Mouse (Mus musculus): ENCODE data around the gene Otos. TPM values are rescaled to one million over a fixed set of nuclear protein-coding genes. Genes with fewer than 3 reads are reported as not detected.

The Otos gene
- total RNA-seq, 1 experiment: not detected

- no peak for DNase-seq (ENCODE audit: low read depth, low spot score)
- in situ Hi-C loops (cut with MboI; ENCODE audit: low sequenced_read_pairs in 2 of 2, unreplicated experiment in 2 of 2): no loop called here
- Histone ChIP-seq H3K27ac (ENCODE audit: insufficient read depth, low read depth, low read length, poor library complexity, severe bottlenecking) (no peak overlapping the region), H3K9me3 (ENCODE audit: control insufficient read depth, insufficient read depth, low read depth, low read length) (no peaks in the 10 kb centered on the region), H3K36me3 (ENCODE audit: control insufficient read depth, insufficient read depth, low read length, poor library complexity, severe bottlenecking) (no peaks in the 10 kb centered on the region), H3K4me1 (ENCODE audit: control insufficient read depth in 2 of 2, insufficient read depth in 2 of 2, low read length in 2 of 2, poor library complexity in 1 of 2) (no peaks in the 10 kb centered on the region), H3K4me3 (ENCODE audit: insufficient read depth in 1 of 2, low read depth in 1 of 2, low read length in 2 of 2, poor library complexity in 1 of 2, severe bottlenecking in 1 of 2) (no peak overlapping the region), H3K9ac (ENCODE audit: insufficient read depth, low read depth, low read length, poor library complexity, severe bottlenecking) (no peak overlapping the region)
- TF ChIP-seq CHD2 (IDR thresholded peaks at IDR 0.05; ENCODE audit: low read depth, low read length) (no peak), ZNF384 (IDR thresholded peaks at IDR 0.05; ENCODE audit: low read depth, low read length) (no peak), HCFC1 (IDR thresholded peaks at IDR 0.05; ENCODE audit: borderline replicate concordance, insufficient read depth, low read length) (no peak), MAFK (IDR thresholded peaks at IDR 0.05; ENCODE audit: insufficient read depth, low read depth, low read length) (no peak), ZC3H11A (IDR thresholded peaks at IDR 0.05; ENCODE audit: borderline replicate concordance, low read depth, low read length) (no peak)
These were observed 18.5 kb upstream of the Otos start for GRCm38 (mm10) chr1:92667106-92667505.

- TF ChIP-seq MAFK (IDR thresholded peaks at IDR 0.05; ENCODE audit: insufficient read depth, low read depth, low read length): no peak
- no peak overlapping the region for H3K4me3 ChIP-seq (ENCODE audit: insufficient read depth in 1 of 2, low read depth in 1 of 2, low read length in 2 of 2, poor library complexity in 1 of 2, severe bottlenecking in 1 of 2)
- H3K27ac ChIP-seq (ENCODE audit: insufficient read depth, low read depth, low read length, poor library complexity, severe bottlenecking): no peak overlapping the region
- H3K9ac ChIP-seq (ENCODE audit: insufficient read depth, low read depth, low read length, poor library complexity, severe bottlenecking): no peak overlapping the region
- no peaks in the 10 kb centered on the region for H3K36me3 ChIP-seq (ENCODE audit: control insufficient read depth, insufficient read depth, low read length, poor library complexity, severe bottlenecking)
- no peak for DNase-seq (ENCODE audit: low read depth, low spot score)
- in situ Hi-C loops (cut with MboI; ENCODE audit: low sequenced_read_pairs in 2 of 2, unreplicated experiment in 2 of 2): no loop called here
- no peaks in the 10 kb centered on the region for H3K4me1 ChIP-seq (ENCODE audit: control insufficient read depth in 2 of 2, insufficient read depth in 2 of 2, low read length in 2 of 2, poor library complexity in 1 of 2)
- H3K9me3 ChIP-seq (ENCODE audit: control insufficient read depth, insufficient read depth, low read depth, low read length): no peaks in the 10 kb centered on the region
These were observed 10.8 kb upstream of the Otos start for GRCm38 (mm10) chr1:92659392-92659791.

GRCm38 (mm10) chr1:92657025-92657820 is 8.6 kb upstream of the Otos start:
- H3K4me1 ChIP-seq (ENCODE audit: control insufficient read depth in 2 of 2, insufficient read depth in 2 of 2, low read length in 2 of 2, poor library complexity in 1 of 2): no peaks in the 10 kb centered on the region
- no peak overlapping the region for H3K4me3 ChIP-seq (ENCODE audit: insufficient read depth in 1 of 2, low read depth in 1 of 2, low read length in 2 of 2, poor library complexity in 1 of 2, severe bottlenecking in 1 of 2)
- H3K9me3 ChIP-seq (ENCODE audit: control insufficient read depth, insufficient read depth, low read depth, low read length): no peaks in the 10 kb centered on the region
- no peak for DNase-seq (ENCODE audit: low read depth, low spot score)
- H3K27ac ChIP-seq (ENCODE audit: insufficient read depth, low read depth, low read length, poor library complexity, severe bottlenecking): no peak overlapping the region
- H3K36me3 ChIP-seq (ENCODE audit: control insufficient read depth, insufficient read depth, low read length, poor library complexity, severe bottlenecking): no peaks in the 10 kb centered on the region
- in situ Hi-C loops (cut with MboI; ENCODE audit: low sequenced_read_pairs in 2 of 2, unreplicated experiment in 2 of 2): no loop called here
- H3K9ac ChIP-seq (ENCODE audit: insufficient read depth, low read depth, low read length, poor library complexity, severe bottlenecking): no peak overlapping the region
- no peak for TF ChIP-seq ZC3H11A (IDR thresholded peaks at IDR 0.05; ENCODE audit: borderline replicate concordance, low read depth, low read length)
- no peak for TF ChIP-seq HCFC1 (IDR thresholded peaks at IDR 0.05; ENCODE audit: borderline replicate concordance, insufficient read depth, low read length)
- TF ChIP-seq ZNF384 (IDR thresholded peaks at IDR 0.05; ENCODE audit: low read depth, low read length): no peak
- TF ChIP-seq CHD2 (IDR thresholded peaks at IDR 0.05; ENCODE audit: low read depth, low read length): no peak
- no peak for TF ChIP-seq MAFK (IDR thresholded peaks at IDR 0.05; ENCODE audit: insufficient read depth, low read depth, low read length)

GRCm38 (mm10) chr1:92654676-92655075 is 6.0 kb upstream of the Otos start:
- no peak for DNase-seq (ENCODE audit: low read depth, low spot score)
- TF ChIP-seq HCFC1 (IDR thresholded peaks at IDR 0.05; ENCODE audit: borderline replicate concordance, insufficient read depth, low read length): no peak
- TF ChIP-seq CHD2 (IDR thresholded peaks at IDR 0.05; ENCODE audit: low read depth, low read length): no peak
- TF ChIP-seq MAFK (IDR thresholded peaks at IDR 0.05; ENCODE audit: insufficient read depth, low read depth, low read length): no peak
- TF ChIP-seq ZNF384 (IDR thresholded peaks at IDR 0.05; ENCODE audit: low read depth, low read length): no peak
- no peak for TF ChIP-seq ZC3H11A (IDR thresholded peaks at IDR 0.05; ENCODE audit: borderline replicate concordance, low read depth, low read length)
- Histone ChIP-seq H3K4me3 (ENCODE audit: insufficient read depth in 1 of 2, low read depth in 1 of 2, low read length in 2 of 2, poor library complexity in 1 of 2, severe bottlenecking in 1 of 2) (no peak overlapping the region), H3K27ac (ENCODE audit: insufficient read depth, low read depth, low read length, poor library complexity, severe bottlenecking) (no peak overlapping the region; the same call in 1 of the 2 replicates), H3K36me3 (ENCODE audit: control insufficient read depth, insufficient read depth, low read length, poor library complexity, severe bottlenecking) (no peaks in the 10 kb centered on the region), H3K9me3 (ENCODE audit: control insufficient read depth, insufficient read depth, low read depth, low read length) (no peaks in the 10 kb centered on the region), H3K9ac (ENCODE audit: insufficient read depth, low read depth, low read length, poor library complexity, severe bottlenecking) (no peak overlapping the region), H3K4me1 (ENCODE audit: control insufficient read depth in 2 of 2, insufficient read depth in 2 of 2, low read length in 2 of 2, poor library complexity in 1 of 2) (no peaks in the 10 kb centered on the region)
- in situ Hi-C loops (cut with MboI; ENCODE audit: low sequenced_read_pairs in 2 of 2, unreplicated experiment in 2 of 2): no loop called here
